Mouse (Mus musculus) lung, postnatal 36 days (tissue): ENCODE measurements around the gene Zbtb16.

Experiments used
- DNase-seq: peaks from one replicate; pipeline ENCODE4 v3.0.0; 2022; ENCODE audit warnings: mixed read lengths

The Zbtb16 gene

DNA sequence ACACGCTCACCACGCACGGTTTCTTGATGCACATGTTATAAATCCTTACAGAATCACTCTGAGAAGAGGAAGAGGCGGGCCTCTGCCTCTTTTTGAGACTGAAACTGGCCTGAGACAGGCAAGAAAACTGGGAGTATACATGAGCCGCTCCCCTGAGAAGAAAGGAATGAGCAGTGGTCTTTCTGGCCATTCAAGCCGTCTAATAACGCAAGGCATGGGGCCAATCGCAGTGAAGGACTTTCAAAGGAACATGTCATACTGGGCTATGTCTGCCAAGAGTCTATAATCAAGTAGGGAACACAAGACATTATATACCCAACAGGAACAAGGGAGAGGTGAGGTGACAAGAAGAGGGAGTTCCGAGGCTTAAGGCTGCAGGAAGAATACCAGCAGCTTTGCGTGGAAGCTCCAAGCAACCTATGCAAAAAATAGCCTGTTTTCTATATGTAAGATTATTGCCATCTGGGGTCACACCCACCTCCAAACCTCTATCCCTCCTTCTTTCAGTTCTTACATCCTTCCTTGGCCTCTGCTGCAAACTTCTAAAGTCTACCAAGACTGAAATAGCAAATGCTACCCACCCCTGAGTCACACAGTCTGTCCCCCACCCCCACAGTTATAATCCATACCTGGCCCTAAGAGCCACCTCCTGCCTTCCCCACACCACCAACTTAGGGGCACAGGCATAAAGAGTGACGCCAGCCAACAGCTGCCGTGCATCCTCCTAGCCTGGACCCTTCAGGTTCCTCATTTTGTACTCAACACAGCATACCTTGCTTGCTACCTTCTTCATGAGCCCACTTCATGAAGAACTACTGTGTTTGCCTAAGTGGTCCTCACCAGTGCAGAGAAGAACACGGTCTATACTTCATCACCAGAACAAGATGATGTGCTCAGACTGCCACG lies 74.0 kb downstream of the Zbtb16 start:
- DNase-seq, result peak; percentile 51

DNA sequence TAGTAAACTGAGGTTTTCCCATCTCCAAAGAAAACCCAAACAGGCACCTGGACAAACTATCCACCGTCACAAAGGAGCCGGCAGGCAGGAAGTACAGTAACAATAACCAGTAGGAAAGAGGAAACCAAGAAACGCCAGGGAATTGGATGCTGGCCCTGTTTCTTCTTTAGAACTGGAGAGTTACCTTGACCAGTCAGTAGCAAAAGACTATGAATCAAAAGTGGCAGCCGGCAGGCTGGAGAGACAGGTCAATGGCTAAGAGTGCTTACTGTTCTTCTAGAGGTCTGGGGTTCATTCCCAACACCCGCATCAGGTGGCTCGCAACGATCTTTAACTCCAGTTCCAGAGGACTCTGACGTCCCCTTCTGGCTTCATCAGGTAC lies 74.9 kb downstream of the Zbtb16 start:
- no peak for DNase-seq

DNA sequence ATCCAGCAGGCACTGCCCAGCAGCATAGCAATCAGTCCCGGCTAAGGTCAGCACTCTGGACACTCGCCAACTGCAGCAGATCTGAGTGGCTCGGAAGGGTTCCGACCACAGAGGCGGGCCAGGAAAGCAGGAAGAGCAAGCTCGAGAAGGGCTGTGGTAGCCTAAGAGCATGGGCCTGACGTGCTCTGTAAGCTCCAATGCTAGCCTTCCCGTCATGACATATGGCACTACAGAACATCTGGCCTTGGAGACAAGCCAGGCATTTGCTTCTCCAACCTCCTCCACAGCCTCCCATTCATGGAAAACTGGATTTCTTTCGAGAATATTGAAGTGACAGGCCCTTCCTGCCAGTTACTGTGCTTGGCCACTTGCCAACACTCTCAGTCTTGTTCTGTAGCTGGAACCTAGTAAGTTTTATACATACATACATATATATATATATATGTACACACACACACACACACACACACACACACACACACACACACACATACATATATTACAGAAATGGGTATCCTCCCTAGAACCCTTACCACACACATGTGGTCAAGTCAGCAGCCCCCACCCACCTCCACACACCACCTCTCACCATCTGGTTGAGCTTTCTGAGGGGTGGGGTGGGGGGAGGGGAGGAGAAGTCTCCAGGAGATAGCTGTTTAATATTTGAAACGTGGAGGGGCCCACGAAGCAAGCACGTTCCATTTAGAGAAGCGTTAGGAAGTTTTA lies 75.4 kb downstream of the Zbtb16 start:
- DNase-seq, result peak; percentile 87

DNA sequence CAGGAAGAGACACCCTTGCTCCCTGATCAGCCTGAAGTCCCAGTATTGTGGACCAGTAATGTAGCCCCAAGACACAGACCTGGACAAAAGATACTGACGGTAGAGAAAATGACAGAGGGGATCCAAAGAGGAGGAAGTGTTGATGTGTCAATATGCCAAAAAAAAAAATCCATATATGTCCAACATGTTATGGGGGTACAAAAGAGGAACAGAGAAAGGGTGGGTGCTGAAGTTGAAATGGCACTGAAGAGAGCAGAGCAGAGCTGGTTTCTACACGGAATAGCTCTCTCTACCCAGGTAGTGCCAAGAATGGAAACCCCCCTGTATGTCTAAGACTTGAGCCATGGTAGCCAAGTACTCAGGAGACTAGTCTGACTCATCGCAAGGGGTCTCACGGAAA lies 76.9 kb downstream of the Zbtb16 start:
- DNase-seq, result no peak

DNA sequence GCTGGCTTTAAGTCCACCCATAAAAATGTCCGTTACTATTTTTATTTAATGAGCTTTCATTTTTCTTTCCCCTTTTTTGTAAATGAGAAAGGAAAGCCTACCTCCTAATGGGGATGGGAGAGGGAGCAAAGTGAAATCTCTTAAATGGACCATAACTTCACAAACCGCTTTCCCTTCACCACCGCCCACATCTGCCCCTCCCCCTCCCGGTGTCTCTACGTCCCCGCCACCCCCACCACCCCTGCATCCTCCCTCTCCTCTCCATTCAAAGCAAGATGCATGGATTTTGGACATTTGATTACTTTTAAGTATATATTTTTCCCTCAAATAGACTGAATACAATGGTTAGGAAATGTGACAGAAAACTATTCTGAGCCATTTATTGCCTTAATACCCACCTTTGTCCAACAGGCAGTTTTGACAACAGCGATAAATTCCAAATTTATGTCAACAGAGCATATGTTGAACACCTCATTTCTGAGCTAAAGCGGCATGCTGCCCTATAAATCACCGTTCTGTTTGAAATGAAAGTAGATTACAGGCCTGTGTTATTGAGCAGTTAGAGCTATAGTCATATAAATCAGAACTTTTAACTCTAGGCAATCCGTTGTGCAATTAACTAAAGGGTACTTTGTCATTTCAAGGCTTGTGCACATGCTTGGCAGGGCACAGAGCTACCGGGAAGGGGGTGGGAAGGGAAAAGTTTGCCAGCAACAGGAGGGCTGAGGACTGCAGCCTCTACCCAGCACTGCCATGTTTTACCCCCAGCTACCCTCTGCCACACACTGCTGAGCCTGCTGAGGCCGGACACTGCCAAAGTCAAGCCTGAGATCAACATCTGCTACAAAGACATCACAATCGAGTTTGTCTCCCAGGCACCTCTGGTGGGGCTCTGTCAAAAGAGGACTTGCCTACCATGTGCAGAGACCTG lies 78.1 kb downstream of the Zbtb16 start:
- DNase-seq, result no peak

DNA sequence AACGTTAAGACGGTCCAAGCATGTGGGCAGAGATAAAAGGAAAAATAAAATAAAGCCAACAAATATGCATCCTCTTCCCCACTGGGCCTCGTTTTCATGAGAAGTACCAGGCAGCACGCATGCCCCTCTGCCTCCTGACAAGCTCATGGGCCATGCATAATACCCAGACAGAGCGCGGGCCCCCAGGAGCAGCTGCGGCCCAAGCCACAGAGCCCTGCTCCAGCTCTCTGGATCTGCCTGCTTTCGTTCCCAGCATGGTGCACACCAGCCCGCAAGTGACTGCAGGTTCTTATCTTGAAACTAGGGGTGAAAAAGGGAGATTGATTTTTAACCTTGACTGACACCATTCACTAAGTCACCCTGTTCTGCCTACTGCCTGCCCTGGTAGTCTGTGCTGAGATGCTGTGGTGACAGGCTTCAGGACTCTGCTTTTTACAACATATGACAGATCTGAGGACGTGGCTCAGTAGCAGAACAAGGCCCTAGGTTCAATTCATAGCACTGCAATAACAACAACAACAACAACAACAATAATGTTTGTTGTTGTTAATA lies 79.7 kb downstream of the Zbtb16 start:
- no peak for DNase-seq

DNA sequence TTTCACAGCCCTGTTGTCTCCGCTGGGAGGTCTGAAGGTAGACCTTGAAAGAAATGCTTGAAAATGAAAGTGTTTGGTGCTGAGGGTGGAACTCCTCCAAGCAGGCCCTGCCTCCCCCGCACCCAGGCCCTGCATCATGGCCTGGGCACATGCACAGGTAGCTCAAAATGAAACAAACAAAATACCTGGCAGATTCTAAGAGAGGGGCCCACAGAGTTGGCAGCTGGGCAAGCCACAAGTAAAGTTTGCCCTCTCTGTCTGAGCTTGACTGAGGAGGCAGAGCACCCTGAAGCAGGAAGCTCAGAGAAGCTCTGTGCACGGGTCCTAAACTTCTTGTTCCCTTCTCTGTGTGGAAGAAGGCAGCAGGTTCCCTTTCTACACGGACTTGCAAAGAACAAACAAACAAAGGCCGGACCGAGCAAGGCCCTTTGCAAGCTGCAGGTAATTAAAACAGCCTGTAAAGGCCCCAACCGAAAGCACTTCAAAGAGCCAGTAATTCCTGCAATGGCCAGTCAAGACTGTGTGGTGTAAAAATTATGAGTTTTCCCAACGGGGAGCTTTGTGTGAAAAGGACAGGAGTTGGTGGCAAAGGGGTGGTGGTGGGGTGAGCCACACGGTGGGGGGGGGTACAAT lies 80.5 kb downstream of the Zbtb16 start:
- no peak for DNase-seq

DNA sequence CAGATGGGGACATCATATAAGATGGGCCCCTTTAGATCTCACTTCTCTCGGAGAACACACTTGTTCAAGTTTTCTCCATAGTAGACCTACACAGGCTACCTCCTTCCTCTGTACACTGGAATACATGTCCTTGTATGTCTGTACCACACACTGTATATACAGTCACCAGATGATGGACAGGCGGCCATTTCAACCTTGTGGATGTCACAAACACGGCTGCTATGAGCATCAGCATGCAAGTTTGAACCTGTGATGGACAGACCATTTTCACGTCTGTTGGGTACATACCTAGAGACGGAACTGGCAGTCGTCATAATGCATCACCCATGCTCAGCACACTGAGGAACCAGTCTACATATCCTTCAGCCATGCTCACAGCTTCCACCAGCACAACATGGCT lies 81.6 kb downstream of the Zbtb16 start:
- no peak for DNase-seq

DNA sequence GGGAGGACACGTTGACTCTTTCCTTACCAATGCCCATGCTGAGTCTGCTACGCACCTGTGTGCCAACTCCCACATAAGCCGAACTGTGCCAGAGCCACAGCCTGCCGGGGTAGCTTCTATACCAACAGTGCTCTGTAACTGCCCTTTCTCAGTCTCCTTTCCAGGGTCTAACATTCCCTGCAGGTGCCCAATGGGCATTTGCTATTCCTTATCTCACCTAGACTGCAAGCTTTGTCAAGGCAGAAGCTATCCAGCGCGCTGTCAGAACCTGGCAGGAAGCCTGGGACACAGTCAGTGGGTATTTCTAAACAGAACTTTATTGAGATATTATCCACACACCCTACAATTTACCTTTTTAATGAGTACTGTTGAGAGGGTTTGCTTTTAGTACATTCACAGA lies 82.1 kb downstream of the Zbtb16 start:
- no peak for DNase-seq

DNA sequence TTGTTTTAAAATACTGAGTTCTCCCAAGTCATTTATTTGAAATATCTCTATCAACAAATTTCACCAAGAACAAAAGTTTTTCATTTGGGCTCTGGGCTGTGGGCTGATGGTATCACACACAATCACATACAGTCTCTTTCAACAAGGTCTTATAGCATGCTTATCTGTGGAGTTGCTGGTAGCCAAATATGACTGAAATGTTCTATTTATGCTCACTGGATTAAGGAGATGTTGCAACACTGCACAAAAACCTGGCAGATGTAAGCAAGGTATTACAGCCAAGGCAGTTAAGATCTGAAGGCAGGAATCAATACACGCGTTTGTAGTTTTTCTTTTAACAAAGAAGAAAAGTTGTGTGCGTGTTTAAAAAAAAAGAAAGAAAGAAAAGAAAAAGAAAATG lies 84.1 kb downstream of the Zbtb16 start:
- DNase-seq, result peak; percentile 77

DNA sequence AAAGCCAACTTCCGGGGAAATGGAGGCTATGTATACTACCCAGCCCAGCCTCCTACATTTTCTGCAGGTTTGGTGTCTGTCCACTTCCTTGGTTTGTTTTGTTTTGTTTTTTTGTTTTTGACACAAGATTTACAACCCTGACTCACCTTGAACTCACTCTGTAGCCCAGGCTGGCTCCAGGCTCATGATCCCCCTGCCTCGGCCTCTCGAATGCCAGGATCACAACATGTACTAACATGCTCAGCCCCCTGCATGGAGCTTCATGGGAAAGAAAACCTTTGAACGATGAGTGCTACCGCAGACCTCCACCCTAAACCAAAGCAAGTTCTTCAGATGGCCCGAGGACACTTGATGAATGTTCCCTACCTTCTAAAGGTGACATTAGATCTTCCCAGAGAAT lies 86.4 kb downstream of the Zbtb16 start:
- no peak for DNase-seq

DNA sequence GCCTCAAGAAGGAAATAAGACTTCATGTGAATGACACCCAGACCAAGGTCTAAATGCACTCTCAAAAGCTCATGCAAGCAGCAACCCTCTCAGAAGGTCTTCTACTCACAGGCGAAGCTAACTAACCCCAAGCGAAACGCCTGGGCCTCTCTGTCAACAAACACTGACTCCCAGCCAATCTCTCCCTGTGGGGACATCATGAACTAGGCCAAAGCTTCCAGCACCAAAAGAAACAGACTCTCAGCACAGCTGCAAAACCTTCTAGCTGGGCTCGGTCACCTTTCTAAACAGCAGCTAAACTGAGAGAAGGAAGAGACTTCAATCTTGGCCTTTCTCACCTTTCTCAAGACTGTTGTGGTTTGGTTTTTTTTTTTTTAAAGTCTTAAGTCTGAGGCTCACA lies 86.9 kb downstream of the Zbtb16 start:
- DNase-seq, result peak; percentile 68

DNA sequence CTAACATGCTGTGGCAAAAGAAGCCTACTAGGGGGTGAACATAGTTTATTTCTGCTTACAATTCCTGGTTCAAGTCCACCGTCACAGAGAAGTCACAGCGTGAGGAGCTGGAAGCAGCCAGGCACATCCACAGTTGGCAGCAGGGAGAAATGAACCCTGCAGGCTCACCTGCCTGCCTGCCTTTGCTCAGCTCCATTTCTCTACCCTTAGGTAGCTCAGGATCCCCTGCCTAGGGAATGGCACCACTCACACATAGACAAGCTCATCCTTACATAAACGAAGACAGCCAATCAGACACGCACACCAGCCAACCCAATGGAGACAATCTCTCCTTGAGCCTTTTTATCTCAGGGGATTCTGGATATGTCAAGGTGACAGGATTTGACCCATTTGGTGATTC lies 87.3 kb downstream of the Zbtb16 start:
- no peak for DNase-seq

DNA sequence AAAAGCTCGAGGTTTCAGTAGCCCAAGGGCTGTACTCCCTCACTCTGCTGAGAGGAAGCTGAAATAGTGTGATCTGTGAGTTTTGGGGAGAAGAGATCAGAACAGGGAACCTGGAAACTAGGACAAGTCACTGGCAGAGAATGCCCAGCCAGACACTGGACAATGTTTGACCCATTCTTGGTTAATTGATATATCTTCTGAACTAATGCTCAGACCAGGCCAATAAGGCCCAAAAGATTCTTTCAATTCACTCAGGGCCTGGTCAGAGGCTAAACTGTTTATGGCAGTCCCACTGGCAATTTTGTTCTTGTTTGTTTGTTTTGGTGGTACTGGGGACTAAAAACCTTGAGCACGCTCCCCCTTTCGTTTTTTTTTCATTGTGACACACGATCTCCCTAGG lies 87.8 kb downstream of the Zbtb16 start:
- no peak for DNase-seq

DNA sequence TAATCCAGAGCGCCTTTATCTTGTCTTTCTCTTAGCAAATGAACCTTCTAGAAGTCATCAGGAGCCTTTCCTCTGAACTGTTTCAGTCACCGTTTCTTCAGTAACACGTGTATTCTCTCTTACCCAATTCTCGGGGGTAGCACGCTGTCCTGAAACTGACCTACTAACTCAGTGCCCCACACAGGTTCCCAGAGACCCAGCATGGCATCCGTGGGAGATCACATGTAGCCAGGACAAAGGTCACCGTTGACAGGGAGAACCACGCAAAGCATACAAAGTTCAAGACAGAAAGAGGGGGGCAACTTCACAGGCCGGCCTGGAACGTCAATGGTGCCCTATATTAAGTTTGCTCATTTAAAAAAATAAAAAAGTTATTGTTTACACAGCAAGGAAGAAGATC lies 89.5 kb downstream of the Zbtb16 start:
- DNase-seq, result no peak

DNA sequence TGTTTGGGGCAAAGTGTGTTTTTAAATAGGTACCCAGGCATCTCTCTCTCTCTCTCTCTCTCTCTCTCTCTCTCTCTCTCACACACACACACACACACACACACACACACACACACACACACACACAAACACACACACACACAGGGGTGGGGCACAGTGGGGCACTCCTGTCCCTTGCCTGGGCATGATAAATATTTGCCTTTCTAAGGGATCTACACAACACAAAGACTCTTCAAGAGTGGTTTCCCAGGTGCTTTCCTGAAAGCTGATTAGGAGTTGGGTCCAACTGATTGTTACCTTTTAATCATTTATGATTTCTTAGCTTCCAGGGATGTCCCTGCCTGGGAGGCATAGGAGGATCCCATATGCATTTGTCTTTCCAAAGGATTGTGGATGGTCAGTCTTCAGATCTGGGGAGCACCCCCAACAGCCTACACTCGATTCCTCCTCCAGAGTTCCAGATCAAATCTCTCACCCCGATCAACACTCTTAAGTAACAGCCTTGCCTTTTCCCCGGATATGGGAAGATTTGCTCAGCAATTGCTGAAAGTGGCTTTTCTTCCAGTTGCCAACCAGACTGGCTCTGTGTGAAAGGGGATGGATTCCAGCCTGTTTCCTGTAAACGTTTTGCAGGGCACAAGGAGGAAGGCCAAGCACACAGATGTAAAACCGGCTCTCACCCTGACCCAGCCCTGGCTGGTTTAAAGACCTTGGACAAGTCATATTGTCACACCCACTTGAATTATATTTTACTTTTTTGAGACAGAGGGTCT lies 90.5 kb downstream of the Zbtb16 start:
- peak; percentile 68 for DNase-seq

DNA sequence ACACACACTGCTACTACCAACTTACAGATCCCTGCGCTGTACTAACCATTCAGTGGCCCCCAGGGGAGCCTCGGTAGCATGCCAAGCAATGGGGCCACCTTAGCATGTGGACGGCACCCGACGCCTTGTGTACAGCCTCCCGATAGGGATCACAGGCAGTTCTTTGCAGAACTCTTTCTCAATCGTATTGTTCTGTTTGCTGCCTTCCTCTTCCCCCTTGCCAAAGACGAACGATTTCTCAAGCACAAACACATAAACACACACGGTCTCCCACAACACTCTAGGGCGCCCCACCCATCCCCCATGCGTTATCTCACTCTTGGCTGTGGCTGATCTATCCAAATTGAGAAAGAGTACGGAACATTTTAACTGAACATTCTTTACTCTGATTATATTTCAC lies 91.1 kb downstream of the Zbtb16 start:
- peak; percentile 98 for DNase-seq

DNA sequence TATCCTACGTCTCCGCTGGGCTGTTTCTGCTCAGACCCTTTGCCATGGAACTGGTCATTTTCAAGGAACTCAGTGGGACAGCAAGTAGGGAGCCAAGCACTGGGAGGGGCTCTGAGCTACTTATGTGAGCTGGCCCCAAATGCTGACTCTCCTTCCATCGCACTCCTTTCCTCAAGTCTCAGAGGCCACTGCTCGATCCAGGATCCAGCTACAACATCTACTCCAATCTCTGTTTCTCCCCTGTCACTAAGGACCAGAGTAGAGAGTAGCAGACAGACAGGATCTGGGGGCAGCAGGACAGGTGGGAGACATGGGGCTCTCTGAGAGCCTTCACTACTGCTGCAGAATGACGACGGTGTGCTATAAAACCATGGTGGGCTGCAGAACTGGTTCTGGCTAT lies 91.6 kb downstream of the Zbtb16 start:
- DNase-seq, result no peak

DNA sequence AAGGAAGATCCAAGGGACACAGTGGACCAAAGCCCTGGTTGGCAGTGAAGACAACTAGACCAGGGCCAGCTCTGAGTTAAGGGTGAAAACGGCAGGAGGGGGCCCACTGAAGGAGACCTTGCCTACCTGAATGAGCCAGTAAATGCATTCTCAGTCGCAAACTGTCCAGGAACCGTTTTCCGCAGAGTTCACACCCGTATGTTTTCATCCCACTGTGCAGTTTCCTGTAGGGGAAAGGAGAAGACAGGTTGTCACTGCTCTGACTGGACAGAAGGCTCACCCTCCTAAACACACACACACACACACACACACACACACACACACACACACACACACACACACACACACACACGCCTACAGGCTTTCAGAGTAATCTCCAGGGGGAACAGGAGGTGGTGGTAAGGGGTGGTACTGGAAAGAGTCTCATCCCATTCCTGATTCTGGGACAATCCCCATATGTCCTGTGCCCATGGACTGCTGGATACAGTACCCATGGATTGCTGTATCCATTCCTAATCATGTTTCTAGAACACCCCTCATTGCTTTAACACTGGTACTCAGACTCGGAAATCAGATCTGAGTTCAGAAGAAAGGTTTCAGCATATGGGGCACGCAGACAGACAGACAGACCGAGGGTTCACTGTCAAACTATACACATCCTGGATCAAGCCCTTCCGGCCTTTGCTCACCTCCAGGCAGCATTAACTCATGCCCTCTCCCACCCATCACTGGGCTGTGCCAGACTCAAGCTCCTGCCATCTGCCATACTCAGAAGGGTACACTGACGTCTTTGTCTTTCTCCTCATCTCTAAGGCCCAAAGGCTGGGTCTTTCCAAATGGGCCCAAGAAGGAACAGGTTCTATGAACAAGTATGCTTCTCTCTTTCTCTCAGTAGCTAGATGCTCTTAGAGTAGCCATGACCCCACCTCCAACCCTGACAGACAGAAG lies 92.4 kb downstream of the Zbtb16 start:
- DNase-seq, result no peak

DNA sequence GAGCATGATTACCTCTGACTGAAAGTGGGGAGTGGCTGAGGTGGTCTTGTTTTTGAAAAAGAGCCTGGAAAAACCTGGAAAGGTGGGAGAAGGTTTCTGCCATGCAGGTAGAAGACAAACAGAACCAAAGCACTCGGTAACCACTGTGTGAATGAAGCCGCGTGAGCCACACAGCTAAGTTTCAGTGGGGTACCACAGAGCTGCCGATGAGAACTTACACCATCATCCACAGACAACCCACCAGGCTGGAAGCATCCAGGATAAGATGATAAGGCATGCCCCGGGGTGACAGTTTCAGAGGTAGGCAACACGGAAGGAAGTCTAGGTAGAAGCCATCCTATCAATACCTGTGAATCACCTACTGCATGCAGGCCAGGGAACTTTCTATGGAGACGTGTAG lies 93.9 kb downstream of the Zbtb16 start:
- DNase-seq, result no peak
